Mouse (Mus musculus) kidney, postnatal 0 days (tissue): Measurements from ENCODE around the gene Enpep. TPM values are rescaled to one million over a fixed set of nuclear protein-coding genes. Genes with fewer than 3 reads are reported as not detected.

Experiments
- ATAC-seq: fragments of 200-750 bp; cut with Nextera tagmentation; replicated peaks from 2 replicates; pipeline ENCODE4 v1.8.0; 2017; ENCODE audit warnings: low read depth, moderate number of reproducible peaks, moderate TSS enrichment, moderate library complexity; ENCODE audit not compliant: low FRiP score
- DNase-seq: peaks from one replicate; pipeline ENCODE4 v3.0.0-alpha.2; 2016; ENCODE audit warnings: low spot score
- H3K27ac ChIP-seq: fragments of 300-500 bp; sonication (generic); 2 replicates; pipeline ENCODE4 v1.5.1; 2014; ENCODE audit warnings: mild to moderate bottlenecking
- H3K27me3 ChIP-seq: fragments of 300-500 bp; sonication (generic); 2 replicates; pipeline ENCODE4 v1.6.1; 2014; ENCODE audit warnings: low read length, mixed read lengths; ENCODE audit not compliant: insufficient read depth
- H3K36me3 ChIP-seq: fragments of 300-500 bp; sonication (generic); 2 replicates; pipeline ENCODE4 v1.6.1; 2014; ENCODE audit warnings: low read length, mixed read lengths; ENCODE audit not compliant: insufficient read depth
- H3K4me1 ChIP-seq: fragments of 300-500 bp; sonication (generic); replicated peaks from 2 replicates; pipeline ENCODE4 v1.6.1; 2014; ENCODE audit warnings: antibody characterized with exemption, low read length, mixed read lengths; ENCODE audit not compliant: insufficient read depth
- H3K4me2 ChIP-seq: fragments of 300-500 bp; sonication (generic); 2 replicates; pipeline ENCODE4 v1.6.1; 2014; ENCODE audit warnings: mild to moderate bottlenecking, low read length, moderate library complexity, mixed read lengths
- H3K4me3 ChIP-seq: fragments of 300-500 bp; sonication (generic); replicated peaks from 2 replicates; pipeline ENCODE4 v1.5.1; 2014; ENCODE audit warnings: low read depth, low read length
- H3K9ac ChIP-seq: fragments of 300-500 bp; sonication (generic); 2 replicates; pipeline ENCODE4 v1.6.1; 2014; ENCODE audit warnings: low read depth, low read length
- H3K9me3 ChIP-seq: fragments of 300-500 bp; sonication (generic); replicated peaks from 2 replicates; pipeline ENCODE4 v1.6.1; 2016; ENCODE audit warnings: low read length, inconsistent platforms, mixed read lengths
- CTCF ChIP-seq: IDR thresholded peaks from 2 replicates; pipeline ENCODE4 v1.5.1; 2016; ENCODE audit warnings: antibody characterized with exemption, low read depth, mild to moderate bottlenecking, moderate library complexity
- WGBS: fragments of 180-500 bp; shearing (Covaris S2); extraction: QIAGEN DNeasy Blood & Tissue Kit; methylation state at CpG from one replicate; pipeline ENCODE4 v1.1.7; 2014; 5-methylcytosine and 5-hydroxymethylcytosine counted together
- polyA plus RNA-seq: library from polyadenylated mRNA; unstranded; fragments of >200 nt; fragmentation: Nextera tagmentation; extraction: Ambion mirVana; gene quantifications from 2 replicates; pipeline ENCODE4 v1.2.1, GENCODE M21; 2015

Gene Enpep
- polyA plus RNA-seq, 1 experiment from 2014 or later = 108 TPM

DNA sequence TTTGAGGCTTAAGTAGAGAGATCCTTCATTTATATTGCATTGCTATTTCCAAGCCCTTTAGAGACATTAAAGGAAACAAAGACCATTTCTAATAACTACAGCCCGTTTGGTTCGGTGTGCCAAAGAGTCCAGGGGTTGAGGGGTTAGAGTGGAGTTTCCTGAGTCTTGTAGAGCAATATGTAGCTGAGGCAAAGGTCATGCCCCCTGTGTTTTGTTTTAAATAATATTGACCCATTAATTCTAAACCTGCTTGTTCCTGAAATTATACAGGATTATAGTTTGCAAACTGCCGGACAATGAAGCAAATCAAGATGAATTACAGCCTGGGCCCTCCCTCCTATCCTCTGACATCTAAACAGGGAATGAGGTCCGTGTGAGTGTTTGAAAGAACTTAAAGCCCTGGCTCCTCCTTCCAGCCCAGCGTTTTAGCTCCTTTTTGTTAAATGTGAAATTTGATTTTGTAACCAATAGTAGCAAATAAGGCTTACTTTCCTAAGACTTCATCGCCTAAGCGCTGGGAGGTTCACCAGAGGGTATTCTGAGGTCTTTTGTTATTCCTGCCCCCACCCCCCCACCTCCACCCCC is 112.3 kb downstream of the Enpep start:
- Histone ChIP-seq H3K9me3 (no peaks in the 10 kb centered on the region), H3K27ac (no peak overlapping the region), H3K27me3 (peaks cover 70% of the 10 kb centered on the region), H3K4me3 (no peak overlapping the region), H3K9ac (no peak overlapping the region), H3K4me2 (no peak overlapping the region), H3K4me1 (0 out of 2 replicates have a peak, but pooled peaks cover 4% of the 10 kb centered on the region), H3K36me3 (no peaks in the 10 kb centered on the region)
- 4% methylated on average over 7 of the region's 7 CpGs for WGBS
- DNase-seq (peak; percentile 12), ATAC-seq (no peak)
- no peak for TF ChIP-seq CTCF

Other genes with a start within 250 kb of the Enpep start
- 6.5 and 7.0 TPM in 2 replicates for gene Pitx2, start 132.8 kb downstream of the Enpep start, polyA plus RNA-seq
- gene Elovl6, start 199.6 kb upstream of the Enpep start, polyA plus RNA-seq = 34.2 and 37.0 TPM in 2 replicates